Mouse (Mus musculus) layer of hippocampus, postnatal 14 days (tissue): Measurements from ENCODE around the gene Casq1. TPM values are rescaled to one million over a fixed set of nuclear protein-coding genes. Genes with fewer than 3 reads are reported as not detected.
A peak's percentile ranks its signal among the peaks of the same experiment; 100 is the strongest.
"Not testable (repeated sequence)": the region's sequence is repeated elsewhere in the genome, so short reads cannot be mapped to it uniquely, and the experiment has no call there.

ENCODE experiments used
- DNase-seq, 2 experiments: peaks; one replicate each; pipeline ENCODE4 v3.0.0; 2021 to 2022; ENCODE audit warnings: low spot score in 2 of 2, mixed read lengths in 1 of 2
- long read RNA-seq, 2 experiments: library from polyadenylated mRNA; stranded (forward); transcript quantifications; one replicate each; pipeline ENCODE4 v2.0.0; 2021
- total RNA-seq, 2 experiments: library from RNA; stranded (reverse); gene quantifications; 2 replicates each; pipeline ENCODE4 v1.2.3; 2021

Gene Casq1
- 1 to 10 TPM; 1.1 to 1.4 TPM for total RNA-seq
- long read RNA-seq, experiment 1, partial matches to known transcripts, result 0 of 1 reads
- long read RNA-seq, experiment 1, other reads (novel, unspliced or antisense), result 0 of 1 reads
- long read RNA-seq, experiment 2, partial matches to known transcripts, result 0 of 2 reads
- long read RNA-seq, experiment 2, other reads (novel, unspliced or antisense), result 2 of 2 reads

GRCm38 (mm10) chr1:172219451-172220406 is at the start of gene Casq1:
Gene Casq1 (minus strand): TSS chr1:172219868.
- DNase-seq, result no peak

- DNase-seq, result no peak
These were observed 41.9 kb upstream of the Casq1 start, which contains the start of gene Igsf8 for GRCm38 (mm10) chr1:172261477-172262078. Gene Igsf8 (plus strand): TSS chr1:172261641.

- no peak for DNase-seq
These were observed 38.6 kb upstream of the Casq1 start, which contains the start of gene Atp1a4 for GRCm38 (mm10) chr1:172258314-172258713. Gene Atp1a4 (minus strand): TSS chr1:172258414.

- DNase-seq, result peak; percentile 12 to 29
These were observed 28.0 kb upstream of the Casq1 start for GRCm38 (mm10) chr1:172247679-172248078.

- peak; percentile 9 to 28 for DNase-seq
These were observed 27.5 kb upstream of the Casq1 start for GRCm38 (mm10) chr1:172247216-172247615.

GRCm38 (mm10) chr1:172244645-172245044 is 25.0 kb upstream of the Casq1 start:
- DNase-seq, result not testable (repeated sequence)

GRCm38 (mm10) chr1:172243547-172244205 is 24.0 kb upstream of the Casq1 start:
- DNase-seq, result no peak

- DNase-seq, result peak in 1 of 2 experiments; percentile 33
These were observed 22.7 kb upstream of the Casq1 start for GRCm38 (mm10) chr1:172242401-172242800.

- no peak for DNase-seq
These were observed 21.5 kb upstream of the Casq1 start for GRCm38 (mm10) chr1:172240945-172241708.

GRCm38 (mm10) chr1:172229215-172229614 is 9.5 kb upstream of the Casq1 start:
- no peak for DNase-seq

GRCm38 (mm10) chr1:172228209-172228608 is 8.5 kb upstream of the Casq1 start:
- peak in 1 of 2 experiments; percentile 25 for DNase-seq

GRCm38 (mm10) chr1:172221297-172222063 is 1.8 kb upstream of the Casq1 start:
- DNase-seq, result no peak

GRCm38 (mm10) chr1:172220414-172220813 is 746 bp upstream of the Casq1 start:
- DNase-seq, result peak in 1 of 2 experiments; percentile 71

GRCm38 (mm10) chr1:172218164-172218910 is 1.3 kb downstream of the Casq1 start:
- no peak for DNase-seq

- DNase-seq, result peak; percentile 91 to 94
These were observed 2.5 kb downstream of the Casq1 start for GRCm38 (mm10) chr1:172217148-172217547.

- DNase-seq, result no peak
These were observed 4.9 kb downstream of the Casq1 start for GRCm38 (mm10) chr1:172214748-172215147.

GRCm38 (mm10) chr1:172213771-172214170 is 5.9 kb downstream of the Casq1 start:
- DNase-seq, result no peak

GRCm38 (mm10) chr1:172212776-172213175 is 6.9 kb downstream of the Casq1 start:
- DNase-seq, result no peak

- peak in 1 of 2 experiments; percentile 60 for DNase-seq
These were observed 12.5 kb downstream of the Casq1 start for GRCm38 (mm10) chr1:172207111-172207584.
